Mouse (Mus musculus): ENCODE results near the gene Ndufb5.

DNA sequence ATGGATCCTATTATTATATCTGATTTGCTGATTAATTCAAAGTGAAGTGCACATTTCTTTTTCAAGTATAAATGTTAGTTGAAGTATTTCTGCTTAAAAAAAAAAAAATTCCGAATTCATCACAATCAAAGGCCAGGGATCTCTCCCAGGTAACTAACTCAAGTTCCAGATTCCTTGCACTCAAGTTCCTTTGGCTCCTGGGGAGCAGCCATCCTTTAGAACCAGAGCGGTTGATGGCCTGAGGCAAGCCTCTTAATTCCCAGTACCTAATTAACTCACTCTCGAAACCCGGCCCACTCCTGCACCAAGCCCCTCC, 28.8 kb upstream of the Ndufb5 start:
- TF ChIP-seq POLR2A (IDR thresholded peaks at IDR 0.05; ENCODE audit: borderline replicate concordance, extremely low read depth, low read depth, low read length) (no peak), CTCF (IDR thresholded peaks at IDR 0.05; ENCODE audit: insufficient read depth, low read length) (no peak)

Data from lung, adult 2 months (tissue).